Mouse (Mus musculus) liver, adult 2 months (tissue): ENCODE measurements around the gene Psmb3.
A peak's percentile ranks its signal among the peaks of the same experiment; 100 is the strongest.

Experiments used
- CTCF ChIP-seq: fragments of 200-500 bp; IDR thresholded peaks from 2 replicates; pipeline ENCODE4 v1.5.1; 2011; ENCODE audit warnings: low read depth, low read length, control low read depth
- POLR2A ChIP-seq: fragments of 200-500 bp; IDR thresholded peaks from 2 replicates; pipeline ENCODE4 v1.6.1; 2011; ENCODE audit warnings: low read length, control low read depth; ENCODE audit not compliant: insufficient read depth; ENCODE audit errors: extremely low read depth

DNA sequence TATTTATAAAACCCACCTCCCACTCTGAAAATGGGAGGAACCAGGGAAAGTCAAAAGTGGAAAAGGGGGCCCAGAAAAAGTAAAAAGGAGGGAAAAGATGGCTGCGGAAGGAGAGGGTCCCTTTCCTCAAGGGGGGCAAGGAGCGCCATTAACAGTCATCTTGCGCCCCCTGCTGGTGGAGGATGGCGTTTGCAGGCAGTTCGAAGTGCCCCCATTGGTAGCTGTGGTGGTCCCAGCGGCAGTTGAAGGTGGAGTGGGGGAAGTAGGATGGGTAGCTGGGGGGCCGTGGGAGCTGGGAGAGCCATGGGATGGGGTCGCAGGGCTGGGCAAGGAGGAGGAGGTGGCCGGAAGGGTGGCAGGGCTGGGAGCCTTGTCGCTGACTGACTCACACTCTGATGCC, 13.3 kb upstream of the Psmb3 start:
- TF ChIP-seq CTCF (peak; percentile 90), POLR2A (no peak)
